Mouse (Mus musculus) midbrain, embryonic 15.5 days (tissue): ENCODE measurements around the gene Trim7. TPM values are rescaled to one million over a fixed set of nuclear protein-coding genes. Genes with fewer than 3 reads are reported as not detected.
"Not testable (repeated sequence)": the region's sequence is repeated elsewhere in the genome, so short reads cannot be mapped to it uniquely, and the experiment has no call there.

ENCODE experiments used
- ATAC-seq: fragments of 200-750 bp; cut with Nextera tagmentation; replicated peaks from 2 replicates; pipeline ENCODE4 v1.8.0; 2017; ENCODE audit warnings: moderate TSS enrichment
- H3K27ac ChIP-seq: fragments of 300-500 bp; sonication (generic); 2 replicates; pipeline ENCODE4 v1.5.1; 2015; ENCODE audit warnings: mild to moderate bottlenecking, inconsistent platforms
- H3K27me3 ChIP-seq: fragments of 300-500 bp; sonication (generic); replicated peaks from 2 replicates; pipeline ENCODE4 v1.6.1; 2015; ENCODE audit warnings: inconsistent platforms
- H3K36me3 ChIP-seq: fragments of 300-500 bp; sonication (generic); replicated peaks from 2 replicates; pipeline ENCODE4 v1.6.1; 2015; ENCODE audit warnings: inconsistent platforms
- H3K4me1 ChIP-seq: fragments of 300-500 bp; sonication (generic); 2 replicates; pipeline ENCODE4 v1.6.1; 2015; ENCODE audit warnings: inconsistent platforms
- H3K4me2 ChIP-seq: fragments of 300-500 bp; sonication (generic); 2 replicates; pipeline ENCODE4 v1.6.1; 2015; ENCODE audit warnings: inconsistent platforms, mild to moderate bottlenecking, moderate library complexity
- H3K4me3 ChIP-seq: fragments of 300-500 bp; sonication (generic); 2 replicates; pipeline ENCODE4 v1.5.1; 2015; ENCODE audit warnings: mild to moderate bottlenecking, inconsistent platforms
- H3K9ac ChIP-seq: fragments of 300-500 bp; sonication (generic); 2 replicates; pipeline ENCODE4 v1.6.1; 2015; ENCODE audit warnings: mild to moderate bottlenecking, inconsistent platforms
- H3K9me3 ChIP-seq: fragments of 300-500 bp; sonication (generic); 2 replicates; pipeline ENCODE4 v1.6.1; 2016; ENCODE audit warnings: inconsistent platforms
- WGBS: fragments of 180-500 bp; shearing (Covaris S2); methylation state at CpG from one replicate; pipeline ENCODE4 v1.1.7; 2015; ENCODE audit warnings: mixed read lengths; 5-methylcytosine and 5-hydroxymethylcytosine counted together
- polyA plus RNA-seq: library from polyadenylated mRNA; unstranded; fragments of >200 nt; fragmentation: Nextera tagmentation; extraction: Ambion mirVana; gene quantifications from 2 replicates; pipeline ENCODE4 v1.2.1, GENCODE M21; 2015

Trim7 gene
- polyA plus RNA-seq, 1 experiment from 2014 or later = 2.3 TPM

- H3K4me2 ChIP-seq, H3K27me3 ChIP-seq, H3K9me3 ChIP-seq, H3K27ac ChIP-seq, H3K4me3 ChIP-seq, H3K4me1 ChIP-seq, H3K9ac ChIP-seq, ATAC-seq, H3K36me3 ChIP-seq: not testable (repeated sequence)
- WGBS = 82% methylated on average over 6 of the region's 6 CpGs
These were observed 75.0 kb downstream of the Trim7 start for GRCm38 (mm10) chr11:48900654-48901566.

GRCm38 (mm10) chr11:48901567-48901930 is 75.6 kb downstream of the Trim7 start:
- H3K9me3 ChIP-seq, H3K36me3 ChIP-seq, H3K4me1 ChIP-seq, H3K27ac ChIP-seq, H3K9ac ChIP-seq, H3K4me2 ChIP-seq, H3K27me3 ChIP-seq, ATAC-seq, H3K4me3 ChIP-seq: not testable (repeated sequence)
- 89% methylated on average over 1 of the region's 1 CpGs for WGBS

Other genes starting within 250 kb of the Trim7 start
- gene Rack1, start 25.8 kb upstream of the Trim7 start, polyA plus RNA-seq = 365 and 382 TPM in 2 replicates
- 7.3 and 7.9 TPM in 2 replicates for gene Trim41, start 8.8 kb upstream of the Trim7 start, polyA plus RNA-seq
- gene Gm12184, start 515 bp downstream of the Trim7 start, polyA plus RNA-seq = 2.6 and 4.0 TPM in 2 replicates
- gene Irgm1, start 45.5 kb downstream of the Trim7 start, polyA plus RNA-seq = 2.3 and 4.6 TPM in 2 replicates
- 0.05 and 0.45 TPM in 2 replicates for gene Gm5431, start 76.1 kb downstream of the Trim7 start, polyA plus RNA-seq
- 1.3 and 1.8 TPM in 2 replicates for gene Psme2b, start 120.0 kb downstream of the Trim7 start, polyA plus RNA-seq
- not detected in 2 replicates for gene Olfr56, start 152.7 kb downstream of the Trim7 start, polyA plus RNA-seq
- 0.33 and 0.37 TPM in 2 replicates for gene 9930111J21Rik1, start 153.3 kb downstream of the Trim7 start, polyA plus RNA-seq
- gene Gm12185, start 166.1 kb downstream of the Trim7 start, polyA plus RNA-seq = not detected in 2 replicates
- gene Tgtp1, start 168.0 kb downstream of the Trim7 start, polyA plus RNA-seq = not detected in 2 replicates
- gene 9930111J21Rik2, start 225.1 kb downstream of the Trim7 start, polyA plus RNA-seq = 0.37 and 0.38 TPM in 2 replicates
- gene Tgtp2, start 238.1 kb downstream of the Trim7 start, polyA plus RNA-seq = 0.68 TPM in 1 of 2 replicates, not detected in the other